Comparison of ENCODE assay signal across 12 mouse cellular contexts in the genomic region with DNA sequence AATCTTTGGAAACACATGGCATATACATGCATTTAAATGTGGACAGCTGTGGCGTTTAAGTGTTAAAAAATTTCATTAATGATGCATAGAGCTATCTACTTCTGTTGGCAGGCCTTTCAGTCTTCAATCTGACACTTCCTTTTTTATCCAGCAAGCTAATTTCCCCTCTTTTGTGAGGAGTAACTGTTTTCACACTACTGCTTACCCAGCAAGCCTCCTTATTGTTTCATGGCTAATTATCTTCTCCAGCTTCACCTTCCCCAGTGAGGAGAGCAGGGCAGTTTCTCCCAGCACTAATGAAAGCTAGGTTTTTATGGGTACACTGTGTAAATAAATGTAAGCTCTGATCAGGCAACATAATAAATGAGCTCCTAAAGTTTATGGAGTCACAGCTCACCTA.
DNase-seq lines count a peak whose midpoint lies in the region; ATAC-seq and TF ChIP-seq lines count a peak whose summit lies in the region.
"Had no signal": no experiment of that assay in that cellular context is flagged by ENCODE, and none has a peak within 500 bp of the region (broad histone marks: within the 10 kb centered on the region; RNA-seq: fewer than 3 reads in every experiment).

No protein-coding gene starts in this region.

- DNase-seq in heart, postnatal 0 days (ENCODE audit: low spot score) = no peak
- DNase-seq in heart, adult 9 months (ENCODE audit: low spot score in 2 of 2) = no peak
- DNase-seq in stomach, postnatal 0 days (ENCODE audit: low spot score) = no peak
- no peak for DNase-seq in kidney, adult 2 months
- DNase-seq in cerebellum, postnatal 25 days = no peak

- no peak for ATAC-seq in heart, postnatal 0 days (ENCODE audit: insufficient read depth, low read depth)
- no peak for ATAC-seq in stomach, embryonic 16.5 days (ENCODE audit: insufficient read depth, low FRiP score)
- no peak for ATAC-seq in stomach, postnatal 0 days (ENCODE audit: low FRiP score, low TSS enrichment)
- ATAC-seq in hindbrain, embryonic 13.5 days (ENCODE audit: low FRiP score) = peak; percentile 52
- ATAC-seq in neural tube, embryonic 15.5 days (ENCODE audit: low FRiP score) = peak; percentile 71; the same call in 1 of the 2 replicates
- ATAC-seq: activated CD4-positive, CD25-positive, alpha-beta regulatory T cell, adult 4 months; intestine, embryonic 15.5 days had no signal

- no peaks in the 10 kb centered on the region for H3K4me1 ChIP-seq in heart, postnatal 0 days (ENCODE audit: control insufficient read depth, insufficient read depth)
- H3K4me1 ChIP-seq in stomach, embryonic 16.5 days (ENCODE audit: control insufficient read depth, insufficient read depth, low read length) = 0 out of 2 replicates have a peak, but pooled peaks cover 3% of the 10 kb centered on the region
- no peaks in the 10 kb centered on the region for H3K4me1 ChIP-seq in stomach, postnatal 0 days (replicated peaks; ENCODE audit: control insufficient read depth, insufficient read depth)
- peaks cover 26% of the 10 kb centered on the region for H3K4me1 ChIP-seq in hindbrain, embryonic 13.5 days (replicated peaks)
- H3K4me1 ChIP-seq in neural tube, embryonic 15.5 days = peaks cover 22% of the 10 kb centered on the region
- H3K4me1 ChIP-seq in kidney, adult 2 months (ENCODE audit: control insufficient read depth, insufficient read depth, low read length) = no peaks in the 10 kb centered on the region

- H3K4me2 ChIP-seq in heart, postnatal 0 days (ENCODE audit: low read depth, low read length) = peak overlapping the region; percentile 45
- H3K4me2 ChIP-seq in stomach, embryonic 16.5 days (ENCODE audit: low read depth, low read length) = 0 out of 2 replicates have a peak overlapping the region, but pooled peaks have one; percentile 27
- H3K4me2 ChIP-seq in stomach, postnatal 0 days (replicated peaks; ENCODE audit: low read depth) = no peak overlapping the region
- no peak overlapping the region for H3K4me2 ChIP-seq in hindbrain, embryonic 13.5 days
- H3K4me2 ChIP-seq in neural tube, embryonic 15.5 days = peak overlapping the region; percentile 15; the same call in 1 of the 2 replicates
- H3K4me2 ChIP-seq: intestine, embryonic 15.5 days; limb, embryonic 13.5 days had no signal

- no peak overlapping the region for H3K9ac ChIP-seq in heart, postnatal 0 days (replicated peaks; ENCODE audit: low read depth, low read length)
- H3K9ac ChIP-seq in stomach, embryonic 16.5 days (ENCODE audit: low read length) = no peak overlapping the region
- H3K9ac ChIP-seq in stomach, postnatal 0 days (ENCODE audit: low read length) = no peak overlapping the region
- no peak overlapping the region for H3K9ac ChIP-seq in hindbrain, embryonic 13.5 days
- no peak overlapping the region for H3K9ac ChIP-seq in neural tube, embryonic 15.5 days (replicated peaks)
- H3K9ac ChIP-seq: embryonic facial prominence, embryonic 13.5 days; intestine, embryonic 15.5 days; limb, embryonic 13.5 days had no signal

- H3K4me3 ChIP-seq in heart, postnatal 0 days (ENCODE audit: low read depth, low read length) = peak overlapping the region; percentile 18; the same call in 1 of the 2 replicates
- H3K4me3 ChIP-seq in stomach, embryonic 16.5 days (replicated peaks; ENCODE audit: low read length) = no peak overlapping the region
- H3K4me3 ChIP-seq in stomach, postnatal 0 days (ENCODE audit: low read depth, low read length) = no peak overlapping the region
- no peak overlapping the region for H3K4me3 ChIP-seq in hindbrain, embryonic 13.5 days
- no peak overlapping the region for H3K4me3 ChIP-seq in neural tube, embryonic 15.5 days (replicated peaks)
- no peak overlapping the region for H3K4me3 ChIP-seq in kidney, adult 2 months (ENCODE audit: insufficient read depth, low read depth, low read length)
- H3K4me3 ChIP-seq: embryonic facial prominence, embryonic 13.5 days; intestine, embryonic 15.5 days; limb, embryonic 13.5 days had no signal

- no peak for TF ChIP-seq EP300 in heart, postnatal 0 days (IDR thresholded peaks at IDR 0.05; ENCODE audit: low read depth)
- no peak for TF ChIP-seq EP300 in stomach, postnatal 0 days (optimal IDR thresholded peaks at IDR 0.05)

- no peaks in the 10 kb centered on the region for H3K27me3 ChIP-seq in heart, postnatal 0 days (ENCODE audit: control insufficient read depth, insufficient read depth, low read length)
- no peaks in the 10 kb centered on the region for H3K27me3 ChIP-seq in stomach, embryonic 16.5 days (ENCODE audit: control insufficient read depth, insufficient read depth, low read length)
- no peaks in the 10 kb centered on the region for H3K27me3 ChIP-seq in stomach, postnatal 0 days (ENCODE audit: control insufficient read depth, insufficient read depth, low read length)
- H3K27me3 ChIP-seq in hindbrain, embryonic 13.5 days = no peaks in the 10 kb centered on the region
- no peaks in the 10 kb centered on the region for H3K27me3 ChIP-seq in neural tube, embryonic 15.5 days (replicated peaks)
- no peaks in the 10 kb centered on the region for H3K27me3 ChIP-seq in kidney, adult 2 months (replicated peaks; ENCODE audit: control insufficient read depth, insufficient read depth, low read length)
- H3K27me3 ChIP-seq: embryonic facial prominence, embryonic 13.5 days; intestine, embryonic 15.5 days; limb, embryonic 13.5 days had no signal

- no peak for TF ChIP-seq POLR2A in kidney, adult 2 months (IDR thresholded peaks at IDR 0.05; ENCODE audit: low read depth, low read length)

- no peak for TF ChIP-seq CTCF in heart, postnatal 0 days (IDR thresholded peaks at IDR 0.05; ENCODE audit: low read depth)
- TF ChIP-seq CTCF in stomach, postnatal 0 days (IDR thresholded peaks at IDR 0.05; ENCODE audit: low read depth) = no peak
- no peak for TF ChIP-seq CTCF in kidney, adult 2 months (conservative IDR thresholded peaks at IDR 0.05; ENCODE audit: insufficient read depth, insufficient read length, low read depth, low read length)

- peak overlapping the region; percentile 11; the same call in 1 of the 2 replicates for H3K27ac ChIP-seq in heart, postnatal 0 days (ENCODE audit: low read depth)
- no peak overlapping the region for H3K27ac ChIP-seq in stomach, embryonic 16.5 days (ENCODE audit: low read length)
- no peak overlapping the region for H3K27ac ChIP-seq in stomach, postnatal 0 days (replicated peaks)
- peak overlapping the region; percentile 69 for H3K27ac ChIP-seq in hindbrain, embryonic 13.5 days
- H3K27ac ChIP-seq in neural tube, embryonic 15.5 days (replicated peaks) = peak overlapping the region; percentile 74
- no peak overlapping the region for H3K27ac ChIP-seq in kidney, adult 2 months (ENCODE audit: insufficient read depth, low read depth, low read length)
- H3K27ac ChIP-seq: embryonic facial prominence, embryonic 13.5 days; intestine, embryonic 15.5 days; limb, embryonic 13.5 days had no signal

- WGBS in heart, postnatal 0 days = 57% methylated on average over 1 of the region's 1 CpGs
- WGBS in stomach, embryonic 16.5 days = 31% methylated on average over 1 of the region's 1 CpGs
- WGBS in stomach, postnatal 0 days = 42% methylated on average over 1 of the region's 1 CpGs
- 19% methylated on average over 1 of the region's 1 CpGs for WGBS in hindbrain, embryonic 13.5 days
- WGBS in neural tube, embryonic 15.5 days = 4% methylated on average over 1 of the region's 1 CpGs
- 30% methylated on average over 1 of the region's 1 CpGs for WGBS in kidney, adult 2 months

- H3K9me3 ChIP-seq in heart, postnatal 0 days (replicated peaks; ENCODE audit: control insufficient read depth, low read length) = no peaks in the 10 kb centered on the region
- H3K9me3 ChIP-seq in stomach, embryonic 16.5 days (replicated peaks; ENCODE audit: control insufficient read depth, low read length) = no peaks in the 10 kb centered on the region
- H3K9me3 ChIP-seq in stomach, postnatal 0 days (ENCODE audit: control insufficient read depth, low read length) = no peaks in the 10 kb centered on the region
- no peaks in the 10 kb centered on the region for H3K9me3 ChIP-seq in hindbrain, embryonic 13.5 days
- no peaks in the 10 kb centered on the region for H3K9me3 ChIP-seq in neural tube, embryonic 15.5 days (replicated peaks)
- H3K9me3 ChIP-seq: embryonic facial prominence, embryonic 13.5 days; intestine, embryonic 15.5 days; limb, embryonic 13.5 days had no signal

- peaks cover 10% of the 10 kb centered on the region; the same call in 1 of the 2 replicates for H3K36me3 ChIP-seq in heart, postnatal 0 days (replicated peaks; ENCODE audit: control insufficient read depth, insufficient read depth, low read length)
- H3K36me3 ChIP-seq in stomach, embryonic 16.5 days (ENCODE audit: control insufficient read depth, insufficient read depth, low read length) = no peaks in the 10 kb centered on the region
- H3K36me3 ChIP-seq in stomach, postnatal 0 days (ENCODE audit: control insufficient read depth, insufficient read depth, low read length) = no peaks in the 10 kb centered on the region
- H3K36me3 ChIP-seq in hindbrain, embryonic 13.5 days = peaks cover 4% of the 10 kb centered on the region
- H3K36me3 ChIP-seq in neural tube, embryonic 15.5 days = no peaks in the 10 kb centered on the region
- no peaks in the 10 kb centered on the region for H3K36me3 ChIP-seq in kidney, adult 2 months (ENCODE audit: control insufficient read depth, insufficient read depth, low read length)
- H3K36me3 ChIP-seq: embryonic facial prominence, embryonic 13.5 days; intestine, embryonic 15.5 days; limb, embryonic 13.5 days had no signal

Comparison
In these comparisons a context has a peak if more than half of its experiments do, and no peak if none do; other contexts are left out.
1. H3K4me2 ChIP-seq: peak in heart, postnatal 0 days (single experiment), stomach, embryonic 16.5 days (single experiment) and neural tube, embryonic 15.5 days (single experiment); none in stomach, postnatal 0 days (single experiment) and hindbrain, embryonic 13.5 days (single experiment).
2. ATAC-seq: peak in hindbrain, embryonic 13.5 days (single experiment) and neural tube, embryonic 15.5 days (single experiment); none in heart, postnatal 0 days (single experiment), stomach, embryonic 16.5 days (single experiment) and stomach, postnatal 0 days (single experiment).
3. H3K27ac ChIP-seq: peak in heart, postnatal 0 days (single experiment), hindbrain, embryonic 13.5 days (single experiment) and neural tube, embryonic 15.5 days (single experiment); none in stomach, embryonic 16.5 days (single experiment), stomach, postnatal 0 days (single experiment) and kidney, adult 2 months (single experiment).